Mouse (Mus musculus): ENCODE measurements at regions not wholly inside any gene's neighbourhood (a gene's known extent, or its start where the extent isn't known, plus 50 kb on each side); places are given as distances from the start of the nearest gene placed in this dataset.

- TF ChIP-seq HCFC1 (IDR thresholded peaks at IDR 0.05; ENCODE audit: borderline replicate concordance, insufficient read depth, low read length) (no peak), ZNF384 (IDR thresholded peaks at IDR 0.05; ENCODE audit: low read depth, low read length) (no peak)
Measured at GRCm38 (mm10) chr14:114061347-114061746, 746.9 kb downstream of the Tpm3-rs7 start.
